Mouse (Mus musculus): ENCODE measurements around the gene Nbea. TPM values are rescaled to one million over a fixed set of nuclear protein-coding genes. Genes with fewer than 3 reads are reported as not detected.

Gene Nbea
- polyA plus RNA-seq, 1 experiment from 2014 or later: 9.7 TPM

- Histone ChIP-seq H3K36me3 (peaks cover 2% of the 10 kb centered on the region; the same call in 1 of the 2 replicates), H3K4me3 (no peak overlapping the region), H3K27ac (replicated peaks) (no peak overlapping the region), H3K9me3 (replicated peaks) (no peaks in the 10 kb centered on the region), H3K27me3 (ENCODE audit: low read depth, poor library complexity, severe bottlenecking) (no peaks in the 10 kb centered on the region), H3K4me1 (peaks cover 10% of the 10 kb centered on the region)
- WGBS: 44% methylated on average over 1 of the region's 1 CpGs
- DNase-seq (ENCODE audit: low spot score): no peak
Measured at GRCm38 (mm10) chr3:55688098-55688497, 495.4 kb downstream of the Nbea start.

- DNase-seq (ENCODE audit: low spot score): no peak
- Histone ChIP-seq H3K4me1 (peaks cover 14% of the 10 kb centered on the region), H3K27me3 (ENCODE audit: low read depth, poor library complexity, severe bottlenecking) (no peaks in the 10 kb centered on the region), H3K36me3 (peaks cover 2% of the 10 kb centered on the region; the same call in 1 of the 2 replicates), H3K9me3 (replicated peaks) (no peaks in the 10 kb centered on the region), H3K27ac (replicated peaks) (no peak overlapping the region), H3K4me3 (no peak overlapping the region)
- WGBS: 97% methylated on average over 6 of the region's 6 CpGs
Measured at GRCm38 (mm10) chr3:55686993-55687392, 496.5 kb downstream of the Nbea start.

GRCm38 (mm10) chr3:55685627-55686026 is 497.9 kb downstream of the Nbea start:
- 83% methylated on average over 6 of the region's 6 CpGs for WGBS
- H3K36me3 ChIP-seq: peaks cover 2% of the 10 kb centered on the region; the same call in 1 of the 2 replicates
- no peaks in the 10 kb centered on the region for H3K27me3 ChIP-seq (ENCODE audit: low read depth, poor library complexity, severe bottlenecking)
- H3K27ac ChIP-seq (replicated peaks): no peak overlapping the region
- DNase-seq (ENCODE audit: low spot score): no peak
- H3K9me3 ChIP-seq (replicated peaks): no peaks in the 10 kb centered on the region
- no peak overlapping the region for H3K4me3 ChIP-seq
- peaks cover 14% of the 10 kb centered on the region for H3K4me1 ChIP-seq

- Histone ChIP-seq H3K4me1 (peaks cover 14% of the 10 kb centered on the region), H3K36me3 (no peaks in the 10 kb centered on the region; the same call in 1 of the 2 replicates), H3K27ac (replicated peaks) (no peak overlapping the region; the same call in 1 of the 2 replicates), H3K9me3 (replicated peaks) (no peaks in the 10 kb centered on the region), H3K27me3 (ENCODE audit: low read depth, poor library complexity, severe bottlenecking) (no peaks in the 10 kb centered on the region), H3K4me3 (no peak overlapping the region)
- 51% methylated on average over 4 of the region's 4 CpGs for WGBS
- DNase-seq (ENCODE audit: low spot score): no peak
Measured at GRCm38 (mm10) chr3:55684892-55685291, 498.6 kb downstream of the Nbea start.

- no peak for DNase-seq (ENCODE audit: low spot score)
- Histone ChIP-seq H3K27ac (replicated peaks) (no peak overlapping the region), H3K27me3 (ENCODE audit: low read depth, poor library complexity, severe bottlenecking) (no peaks in the 10 kb centered on the region), H3K36me3 (no peaks in the 10 kb centered on the region), H3K4me1 (no peaks in the 10 kb centered on the region), H3K9me3 (replicated peaks) (no peaks in the 10 kb centered on the region), H3K4me3 (no peak overlapping the region)
- 83% methylated on average over 2 of the region's 2 CpGs for WGBS
Measured at GRCm38 (mm10) chr3:55677691-55678090, 505.8 kb downstream of the Nbea start.

GRCm38 (mm10) chr3:55674185-55674584 is 509.3 kb downstream of the Nbea start:
- Histone ChIP-seq H3K9me3 (replicated peaks) (no peaks in the 10 kb centered on the region), H3K36me3 (no peaks in the 10 kb centered on the region), H3K27ac (replicated peaks) (no peak overlapping the region), H3K4me1 (peaks cover 6% of the 10 kb centered on the region; the same call in 1 of the 2 replicates), H3K27me3 (ENCODE audit: low read depth, poor library complexity, severe bottlenecking) (no peaks in the 10 kb centered on the region), H3K4me3 (no peak overlapping the region)
- WGBS: 91% methylated on average over 7 of the region's 7 CpGs
- no peak for DNase-seq (ENCODE audit: low spot score)

- 91% methylated on average over 6 of the region's 6 CpGs for WGBS
- H3K9me3 ChIP-seq (replicated peaks): no peaks in the 10 kb centered on the region
- H3K27me3 ChIP-seq (ENCODE audit: low read depth, poor library complexity, severe bottlenecking): no peaks in the 10 kb centered on the region
- H3K27ac ChIP-seq (replicated peaks): no peak overlapping the region
- H3K4me3 ChIP-seq: no peak overlapping the region
- H3K4me1 ChIP-seq: peaks cover 26% of the 10 kb centered on the region
- DNase-seq (ENCODE audit: low spot score): no peak
- no peaks in the 10 kb centered on the region for H3K36me3 ChIP-seq
Measured at GRCm38 (mm10) chr3:55667048-55667447, 516.5 kb downstream of the Nbea start.

GRCm38 (mm10) chr3:55665928-55666327 is 517.6 kb downstream of the Nbea start:
- WGBS: 68% methylated on average over 5 of the region's 5 CpGs

GRCm38 (mm10) chr3:55664713-55665112 is 518.8 kb downstream of the Nbea start:
- Histone ChIP-seq H3K27me3 (ENCODE audit: low read depth, poor library complexity, severe bottlenecking) (no peaks in the 10 kb centered on the region), H3K36me3 (no peaks in the 10 kb centered on the region), H3K4me1 (peaks cover 28% of the 10 kb centered on the region), H3K9me3 (replicated peaks) (no peaks in the 10 kb centered on the region), H3K4me3 (no peak overlapping the region), H3K27ac (replicated peaks) (no peak overlapping the region)
- DNase-seq (ENCODE audit: low spot score): no peak
- 87% methylated on average over 3 of the region's 3 CpGs for WGBS

More at GRCm38 (mm10) chr3:55665928-55666327, 517.6 kb downstream of the Nbea start:
- DNase-seq (ENCODE audit: low spot score): no peak
- Histone ChIP-seq H3K4me1 (peaks cover 27% of the 10 kb centered on the region), H3K27me3 (ENCODE audit: low read depth, poor library complexity, severe bottlenecking) (no peaks in the 10 kb centered on the region), H3K4me3 (no peak overlapping the region), H3K27ac (replicated peaks) (no peak overlapping the region; the same call in 1 of the 2 replicates), H3K36me3 (no peaks in the 10 kb centered on the region), H3K9me3 (replicated peaks) (no peaks in the 10 kb centered on the region)

- H3K4me1 ChIP-seq: peaks cover 29% of the 10 kb centered on the region
- H3K27me3 ChIP-seq (ENCODE audit: low read depth, poor library complexity, severe bottlenecking): no peaks in the 10 kb centered on the region
- H3K36me3 ChIP-seq: no peaks in the 10 kb centered on the region
- H3K4me3 ChIP-seq: no peak overlapping the region
- WGBS: 79% methylated on average over 8 of the region's 9 CpGs
- no peaks in the 10 kb centered on the region for H3K9me3 ChIP-seq (replicated peaks)
- no peak overlapping the region for H3K27ac ChIP-seq (replicated peaks)
- DNase-seq (ENCODE audit: low spot score): no peak
Measured at GRCm38 (mm10) chr3:55661678-55662445, 521.6 kb downstream of the Nbea start.

GRCm38 (mm10) chr3:55660261-55660838 is 523.2 kb downstream of the Nbea start:
- DNase-seq (ENCODE audit: low spot score): no peak
- 91% methylated on average over 10 of the region's 10 CpGs for WGBS
- H3K9me3 ChIP-seq (replicated peaks): no peaks in the 10 kb centered on the region

GRCm38 (mm10) chr3:55659558-55660215 is 523.8 kb downstream of the Nbea start:
- H3K27me3 ChIP-seq (ENCODE audit: low read depth, poor library complexity, severe bottlenecking): no peaks in the 10 kb centered on the region
- no peaks in the 10 kb centered on the region for H3K9me3 ChIP-seq (replicated peaks)
- WGBS: 64% methylated on average over 7 of the region's 7 CpGs
- no peaks in the 10 kb centered on the region for H3K36me3 ChIP-seq
- DNase-seq (ENCODE audit: low spot score): no peak
- peaks cover 17% of the 10 kb centered on the region for H3K4me1 ChIP-seq
- no peak overlapping the region for H3K4me3 ChIP-seq
- H3K27ac ChIP-seq (replicated peaks): no peak overlapping the region

More at GRCm38 (mm10) chr3:55660261-55660838, 523.2 kb downstream of the Nbea start:
- Histone ChIP-seq H3K36me3 (no peaks in the 10 kb centered on the region), H3K27ac (replicated peaks) (no peak overlapping the region), H3K27me3 (ENCODE audit: low read depth, poor library complexity, severe bottlenecking) (no peaks in the 10 kb centered on the region), H3K4me1 (peaks cover 17% of the 10 kb centered on the region), H3K4me3 (no peak overlapping the region)

GRCm38 (mm10) chr3:55652321-55652720 is 531.2 kb downstream of the Nbea start:
- DNase-seq (ENCODE audit: low spot score): no peak
- Histone ChIP-seq H3K4me3 (no peak overlapping the region), H3K36me3 (no peaks in the 10 kb centered on the region), H3K9me3 (replicated peaks) (no peaks in the 10 kb centered on the region), H3K4me1 (peaks cover 8% of the 10 kb centered on the region), H3K27ac (replicated peaks) (no peak overlapping the region), H3K27me3 (ENCODE audit: low read depth, poor library complexity, severe bottlenecking) (no peaks in the 10 kb centered on the region)
- 91% methylated on average over 2 of the region's 2 CpGs for WGBS
